Mouse (Mus musculus): ENCODE measurements at regions not wholly inside any gene's neighbourhood (a gene's known extent, or its start where the extent isn't known, plus 50 kb on each side); places are given as distances from the start of the nearest gene placed in this dataset.

DNA sequence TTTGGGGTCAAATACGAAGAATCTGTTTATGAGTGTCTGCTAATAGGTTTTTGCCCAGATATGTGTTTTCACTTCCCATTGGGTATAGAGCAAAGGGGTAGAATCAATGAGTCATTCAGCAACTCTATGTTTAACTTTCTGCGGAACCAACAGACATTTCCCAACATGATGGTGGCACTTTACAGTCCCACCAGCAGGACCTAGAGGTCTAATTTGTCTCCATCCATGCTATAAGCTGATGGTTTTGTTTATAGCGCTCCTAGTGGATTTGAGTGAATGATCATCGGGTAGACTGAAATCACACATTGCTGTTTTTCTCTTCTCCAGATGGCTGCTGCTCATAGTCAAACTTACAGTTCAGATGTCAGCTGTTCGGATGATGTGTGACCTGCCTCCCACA is 99.7 kb upstream of the Arid5b start:
- ATAC-seq (replicated peaks in 1 of 2; ENCODE audit: insufficient read depth in 1 of 2, low FRiP score in 2 of 2, low TSS enrichment in 1 of 2, low read depth in 1 of 2, poor library complexity in 2 of 2, severe bottlenecking in 2 of 2): no peak

DNA sequence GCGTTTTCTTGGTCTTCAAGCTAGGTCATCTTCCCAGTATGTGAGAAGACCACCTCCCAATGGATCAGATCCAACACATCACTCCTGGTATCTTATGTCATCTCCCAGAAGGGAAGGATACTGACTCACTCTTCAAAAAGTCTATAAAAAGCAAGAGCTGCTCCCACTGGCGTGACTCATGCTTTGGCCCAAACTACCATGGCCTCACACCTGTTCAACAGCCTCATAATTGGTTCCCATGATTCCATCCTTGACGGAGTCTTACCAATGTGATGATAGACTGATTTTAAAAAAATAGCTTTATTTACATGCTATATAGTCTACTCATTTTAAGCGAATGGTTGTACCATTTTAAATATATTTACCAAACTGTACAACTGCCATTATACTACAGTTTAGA is 98.9 kb upstream of the Arid5b start:
- no peak for ATAC-seq (replicated peaks in 1 of 2; ENCODE audit: insufficient read depth in 1 of 2, low FRiP score in 2 of 2, low TSS enrichment in 1 of 2, low read depth in 1 of 2, poor library complexity in 2 of 2, severe bottlenecking in 2 of 2)

DNA sequence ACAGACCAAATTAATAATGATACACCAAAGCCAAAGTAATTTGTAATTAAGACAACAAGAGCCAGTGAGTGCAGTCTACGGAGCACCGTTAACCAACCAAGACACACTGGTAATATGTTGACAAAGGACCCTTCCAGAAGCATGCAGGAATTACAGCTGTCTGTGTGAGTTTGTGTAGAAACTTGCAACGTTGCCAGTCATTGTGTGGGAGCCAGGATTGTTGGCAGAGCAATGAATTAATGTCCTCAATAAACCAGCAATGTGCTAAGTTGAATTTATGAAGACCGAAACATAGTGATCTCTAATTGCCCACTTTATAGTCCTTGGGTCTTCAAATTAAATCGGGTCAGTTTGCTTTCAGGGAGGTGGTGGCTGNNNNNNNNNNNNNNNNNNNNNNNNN is 95.3 kb upstream of the Arid5b start:
- no peak for ATAC-seq (replicated peaks in 1 of 2; ENCODE audit: insufficient read depth in 1 of 2, low FRiP score in 2 of 2, low TSS enrichment in 1 of 2, low read depth in 1 of 2, poor library complexity in 2 of 2, severe bottlenecking in 2 of 2)

DNA sequence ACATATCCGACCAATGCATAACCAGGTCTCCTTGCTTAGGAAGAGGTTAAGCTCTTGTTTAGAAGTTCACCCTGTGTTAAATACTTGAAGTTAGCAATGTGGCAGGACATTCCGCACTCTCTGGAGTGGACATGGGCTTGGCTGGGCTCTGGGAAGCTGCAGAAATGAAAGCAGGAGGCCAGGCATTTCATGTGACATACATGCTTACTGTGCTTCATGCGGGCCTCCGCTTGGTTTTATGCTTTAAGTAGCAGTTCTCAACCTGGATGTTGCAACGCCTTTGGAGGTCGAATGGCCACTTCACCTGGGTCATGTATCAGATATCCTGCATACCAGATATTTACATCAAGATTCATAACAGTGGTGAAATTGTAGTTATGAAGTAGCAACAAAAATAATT is 93.2 kb upstream of the Arid5b start:
- no peak for ATAC-seq (replicated peaks in 1 of 2; ENCODE audit: insufficient read depth in 1 of 2, low FRiP score in 2 of 2, low TSS enrichment in 1 of 2, low read depth in 1 of 2, poor library complexity in 2 of 2, severe bottlenecking in 2 of 2)

DNA sequence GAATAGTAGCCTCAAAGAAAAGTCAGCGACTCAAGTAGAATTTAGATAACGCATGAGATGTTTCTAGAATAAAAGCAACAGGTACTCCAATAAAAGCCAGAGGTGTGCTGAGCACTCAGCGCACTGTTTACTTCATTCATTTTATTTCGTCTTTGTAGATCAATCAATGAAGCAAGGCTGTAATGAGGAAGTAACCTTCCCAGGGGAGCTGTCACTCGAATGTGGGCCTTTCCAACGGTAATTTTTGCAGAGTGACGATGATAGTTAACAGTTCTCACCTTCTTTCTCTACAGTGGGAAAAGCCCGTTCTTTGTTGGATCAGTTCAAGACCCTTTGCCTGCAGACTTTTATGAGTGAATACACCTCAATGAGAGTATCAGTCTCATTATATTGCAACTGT is 92.4 kb upstream of the Arid5b start:
- no peak for ATAC-seq (replicated peaks in 1 of 2; ENCODE audit: insufficient read depth in 1 of 2, low FRiP score in 2 of 2, low TSS enrichment in 1 of 2, low read depth in 1 of 2, poor library complexity in 2 of 2, severe bottlenecking in 2 of 2)

DNA sequence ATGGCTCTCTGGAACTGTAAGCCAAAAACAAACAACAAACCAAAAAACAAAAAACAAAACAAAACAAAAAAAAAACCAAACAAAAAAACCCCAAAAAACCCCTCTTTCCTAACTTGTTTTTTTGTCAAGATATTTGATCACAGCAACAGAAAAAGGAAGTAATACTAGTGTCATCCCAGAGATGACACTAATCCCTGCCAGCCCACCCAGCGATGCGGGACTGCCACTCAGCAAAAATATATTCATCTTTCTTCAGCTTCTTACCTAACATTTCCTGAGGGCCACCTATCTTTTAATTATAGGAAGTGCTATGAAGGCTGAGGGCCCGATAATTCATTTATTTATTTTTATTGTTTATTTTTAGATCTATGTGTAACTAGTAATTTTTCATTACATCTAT is 88.3 kb upstream of the Arid5b start:
- no peak for ATAC-seq (replicated peaks in 1 of 2; ENCODE audit: insufficient read depth in 1 of 2, low FRiP score in 2 of 2, low TSS enrichment in 1 of 2, low read depth in 1 of 2, poor library complexity in 2 of 2, severe bottlenecking in 2 of 2)

DNA sequence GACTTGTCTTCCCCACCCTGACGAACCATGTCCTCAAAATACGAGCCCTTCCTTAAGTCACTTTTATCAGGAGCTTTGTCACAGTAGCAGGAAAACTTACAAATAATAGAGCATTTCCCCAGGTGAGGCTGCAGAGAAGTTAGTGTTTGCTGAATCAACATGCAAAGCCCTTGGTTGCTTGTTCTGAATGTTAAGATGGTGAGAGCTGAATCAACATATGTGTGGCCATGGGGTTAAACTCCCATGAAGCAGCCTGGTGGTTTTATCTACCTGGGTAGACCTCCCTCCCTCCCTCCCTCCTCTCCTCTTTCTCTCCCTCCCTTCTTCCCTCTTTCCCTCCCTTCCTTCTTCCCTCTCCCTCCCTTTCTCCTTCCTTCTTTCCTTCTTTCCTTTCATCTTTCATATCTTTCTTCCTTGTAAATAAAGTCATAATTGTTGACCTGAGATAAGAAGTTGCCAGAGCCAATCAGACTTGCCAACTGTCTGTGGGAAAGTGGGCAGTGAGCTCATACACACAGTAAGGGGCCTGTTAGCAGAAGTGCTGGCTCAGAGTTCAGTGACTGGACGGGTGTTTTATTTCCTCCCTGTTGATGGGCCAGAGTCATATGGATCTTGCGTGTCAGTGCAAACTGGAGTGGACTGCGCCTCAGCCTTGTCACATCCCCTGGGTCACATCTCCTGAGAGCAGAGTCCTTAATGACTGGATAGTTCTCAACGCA is 82.4 kb upstream of the Arid5b start:
- ATAC-seq (replicated peaks in 1 of 2; ENCODE audit: insufficient read depth in 1 of 2, low FRiP score in 2 of 2, low TSS enrichment in 1 of 2, low read depth in 1 of 2, poor library complexity in 2 of 2, severe bottlenecking in 2 of 2): no peak

DNA sequence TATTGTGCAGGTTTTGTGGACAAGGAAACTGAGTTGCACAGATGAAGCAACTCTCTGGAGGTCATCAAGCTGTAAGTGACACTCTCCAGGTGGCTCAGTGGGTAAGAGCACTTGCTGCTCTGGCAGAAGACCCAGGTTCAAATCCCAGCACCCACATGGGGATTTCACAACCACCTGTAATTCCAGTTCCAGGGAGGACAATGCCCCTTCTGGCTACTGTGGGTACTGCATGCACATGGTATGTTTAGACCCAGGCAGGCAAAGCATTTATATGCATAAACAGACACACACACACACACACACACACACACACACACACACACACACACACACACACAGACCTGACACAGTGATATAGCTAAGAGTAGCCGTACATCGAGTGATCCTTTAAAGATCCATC is 80.6 kb upstream of the Arid5b start:
- no peak for ATAC-seq (replicated peaks in 1 of 2; ENCODE audit: insufficient read depth in 1 of 2, low FRiP score in 2 of 2, low TSS enrichment in 1 of 2, low read depth in 1 of 2, poor library complexity in 2 of 2, severe bottlenecking in 2 of 2)

DNA sequence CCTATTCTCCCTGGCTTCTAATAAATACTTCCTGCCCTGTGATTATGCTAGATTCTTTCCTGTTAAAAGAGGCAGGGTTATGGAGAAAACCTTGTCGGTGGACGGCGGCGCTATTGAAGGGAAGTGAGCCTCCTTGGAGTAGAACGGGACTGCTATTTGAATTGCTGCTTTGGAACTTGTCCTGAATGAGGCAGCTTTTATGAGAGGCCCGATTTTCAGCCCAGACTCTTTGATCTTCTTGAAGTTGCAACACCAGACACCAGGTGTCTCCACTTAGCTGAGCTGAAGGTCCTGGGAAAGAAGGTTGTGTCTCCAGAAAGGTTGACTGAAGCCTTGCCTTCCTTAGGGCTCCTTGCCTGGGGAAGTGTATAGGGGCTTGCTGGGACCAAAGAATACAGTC is 78.4 kb upstream of the Arid5b start:
- ATAC-seq (replicated peaks in 1 of 2; ENCODE audit: insufficient read depth in 1 of 2, low FRiP score in 2 of 2, low TSS enrichment in 1 of 2, low read depth in 1 of 2, poor library complexity in 2 of 2, severe bottlenecking in 2 of 2): peak; percentile 22 to 48; a peak in 2 of 4 replicates

DNA sequence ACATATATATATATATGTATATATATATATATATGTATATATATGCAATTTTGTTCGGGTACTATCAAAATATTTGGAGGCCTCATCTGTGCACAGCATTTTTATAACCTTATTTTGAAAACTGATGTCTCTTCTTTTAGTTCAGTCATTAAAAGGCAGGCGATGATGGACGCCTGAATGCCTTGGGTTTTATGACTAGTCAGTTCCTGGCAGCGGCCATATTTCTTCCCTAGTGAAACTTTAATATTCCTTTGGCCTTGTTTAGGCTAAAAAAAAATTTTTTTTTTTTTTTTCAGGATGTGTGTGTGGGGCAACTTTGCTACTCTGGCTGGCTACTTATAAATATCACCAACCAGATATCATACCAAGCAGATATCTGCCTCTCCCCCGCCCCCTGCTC is 78.0 kb upstream of the Arid5b start:
- no peak for ATAC-seq (replicated peaks in 1 of 2; ENCODE audit: insufficient read depth in 1 of 2, low FRiP score in 2 of 2, low TSS enrichment in 1 of 2, low read depth in 1 of 2, poor library complexity in 2 of 2, severe bottlenecking in 2 of 2)

DNA sequence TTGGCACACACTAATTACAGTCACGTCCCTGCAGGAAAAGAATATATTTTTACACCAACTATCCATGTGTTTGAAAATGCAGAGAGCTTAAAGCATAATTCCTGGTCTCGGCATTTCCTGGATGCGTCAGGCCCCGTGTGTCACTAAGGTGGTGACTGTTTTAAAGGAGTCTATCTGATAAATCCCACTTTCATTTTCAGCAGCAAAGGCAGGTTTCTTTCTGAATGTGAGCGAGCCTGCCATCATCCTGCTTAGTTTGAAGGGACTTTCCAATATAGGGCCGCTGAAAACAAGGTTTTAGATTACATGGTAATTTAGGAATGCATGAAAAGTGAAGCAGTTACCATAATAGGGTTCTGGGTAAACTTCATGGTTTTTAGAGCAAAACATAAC is 77.5 kb upstream of the Arid5b start:
- ATAC-seq (replicated peaks in 1 of 2; ENCODE audit: insufficient read depth in 1 of 2, low FRiP score in 2 of 2, low TSS enrichment in 1 of 2, low read depth in 1 of 2, poor library complexity in 2 of 2, severe bottlenecking in 2 of 2): no peak

DNA sequence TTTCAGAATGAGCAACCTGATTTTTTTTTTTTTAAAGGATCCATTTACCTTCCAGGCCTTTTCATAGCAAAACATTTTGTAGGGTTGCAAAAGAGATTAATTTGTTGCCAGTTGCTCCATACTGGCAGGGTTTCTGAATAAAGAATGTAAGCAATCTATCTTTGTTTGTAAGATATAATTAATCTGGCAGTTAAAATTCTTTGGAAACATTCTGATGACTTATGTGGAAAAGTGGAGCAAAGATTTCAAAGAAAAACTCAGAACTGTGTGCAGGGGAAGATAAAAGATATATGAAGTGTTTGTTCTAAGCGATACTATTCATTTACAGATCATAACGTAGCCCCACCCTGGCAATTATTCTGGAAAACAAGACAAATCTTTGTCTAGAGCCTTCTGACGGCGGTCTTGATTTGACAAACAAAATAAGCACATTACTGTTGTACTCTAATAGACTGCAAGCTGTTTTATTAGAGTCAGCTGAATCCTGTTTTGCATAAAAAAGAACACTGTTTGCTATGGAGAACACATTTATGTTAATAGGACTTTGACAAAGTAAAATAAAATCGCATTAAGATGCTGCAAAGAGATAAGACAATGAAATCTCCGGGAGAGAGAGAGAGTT is 77.0 kb upstream of the Arid5b start:
- no peak for ATAC-seq (replicated peaks in 1 of 2; ENCODE audit: insufficient read depth in 1 of 2, low FRiP score in 2 of 2, low TSS enrichment in 1 of 2, low read depth in 1 of 2, poor library complexity in 2 of 2, severe bottlenecking in 2 of 2)

DNA sequence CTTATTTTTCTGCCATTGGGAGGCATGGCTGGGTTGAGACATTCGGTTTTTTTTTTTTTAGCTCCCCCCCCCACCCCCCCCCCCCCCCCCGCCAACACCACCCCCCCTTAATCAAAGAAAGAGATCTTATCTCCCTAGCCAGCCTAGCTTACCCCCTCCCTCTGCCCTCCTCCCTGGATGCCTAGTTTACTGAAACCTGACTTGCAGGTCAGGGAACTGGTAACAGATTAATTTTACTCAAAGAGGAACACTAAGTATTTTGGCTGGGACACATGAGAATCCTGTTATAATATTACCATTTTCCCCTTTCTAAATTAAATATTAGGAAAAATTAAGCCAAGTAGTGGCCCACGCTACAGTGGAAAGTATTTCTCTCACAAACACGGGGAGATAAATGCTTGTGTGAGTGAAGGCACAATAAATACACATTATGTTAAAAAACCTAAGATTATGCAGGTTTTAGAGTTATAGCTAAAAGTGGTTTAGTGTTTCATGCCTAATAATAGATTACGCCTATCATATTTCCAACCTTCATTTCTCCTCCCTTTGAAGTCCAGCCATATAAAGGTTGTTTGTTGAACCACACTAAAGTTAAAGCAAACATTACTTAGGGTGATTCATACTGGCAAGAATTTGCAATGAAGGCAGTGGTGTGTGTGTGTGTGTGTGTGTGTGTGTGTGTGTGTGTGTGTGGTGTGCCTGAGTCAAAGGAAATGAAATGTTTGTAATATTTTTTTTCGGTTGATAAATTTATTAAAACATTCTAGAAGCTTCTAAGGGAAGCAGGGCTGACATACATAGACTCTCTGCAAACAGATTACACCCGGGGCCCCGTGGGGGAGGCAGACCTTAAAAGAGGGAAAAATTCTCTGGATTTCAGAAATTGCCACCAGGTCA is 76.0 kb upstream of the Arid5b start:
- ATAC-seq (replicated peaks in 1 of 2; ENCODE audit: insufficient read depth in 1 of 2, low FRiP score in 2 of 2, low TSS enrichment in 1 of 2, low read depth in 1 of 2, poor library complexity in 2 of 2, severe bottlenecking in 2 of 2): no peak

DNA sequence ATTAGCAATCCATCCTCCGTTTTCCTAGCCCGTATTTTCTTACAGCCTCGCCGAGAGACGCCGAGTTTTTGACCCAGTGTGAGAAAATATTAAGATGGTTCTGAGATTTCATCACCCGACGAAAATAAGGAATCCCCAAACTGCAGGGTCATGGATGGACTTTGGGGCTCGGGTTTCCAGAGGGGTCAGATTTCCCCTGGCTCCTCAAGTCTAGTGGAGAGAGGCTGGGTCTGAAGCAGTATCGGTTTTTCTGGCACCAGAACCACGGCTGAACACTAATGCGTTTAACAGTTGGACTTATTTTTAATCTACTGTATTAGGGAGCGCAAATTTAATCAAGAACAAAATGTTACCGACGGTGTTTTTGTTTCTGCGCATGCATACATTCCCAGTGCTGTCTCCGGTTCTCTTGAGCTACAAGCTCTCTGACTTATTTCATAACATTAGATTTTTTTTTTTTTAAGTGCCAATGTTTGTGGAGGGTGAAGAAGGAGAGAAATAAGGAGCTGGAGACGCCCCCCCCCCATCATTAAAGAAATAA is 75.2 kb upstream of the Arid5b start:
- ATAC-seq (replicated peaks in 1 of 2; ENCODE audit: insufficient read depth in 1 of 2, low FRiP score in 2 of 2, low TSS enrichment in 1 of 2, low read depth in 1 of 2, poor library complexity in 2 of 2, severe bottlenecking in 2 of 2): no peak

DNA sequence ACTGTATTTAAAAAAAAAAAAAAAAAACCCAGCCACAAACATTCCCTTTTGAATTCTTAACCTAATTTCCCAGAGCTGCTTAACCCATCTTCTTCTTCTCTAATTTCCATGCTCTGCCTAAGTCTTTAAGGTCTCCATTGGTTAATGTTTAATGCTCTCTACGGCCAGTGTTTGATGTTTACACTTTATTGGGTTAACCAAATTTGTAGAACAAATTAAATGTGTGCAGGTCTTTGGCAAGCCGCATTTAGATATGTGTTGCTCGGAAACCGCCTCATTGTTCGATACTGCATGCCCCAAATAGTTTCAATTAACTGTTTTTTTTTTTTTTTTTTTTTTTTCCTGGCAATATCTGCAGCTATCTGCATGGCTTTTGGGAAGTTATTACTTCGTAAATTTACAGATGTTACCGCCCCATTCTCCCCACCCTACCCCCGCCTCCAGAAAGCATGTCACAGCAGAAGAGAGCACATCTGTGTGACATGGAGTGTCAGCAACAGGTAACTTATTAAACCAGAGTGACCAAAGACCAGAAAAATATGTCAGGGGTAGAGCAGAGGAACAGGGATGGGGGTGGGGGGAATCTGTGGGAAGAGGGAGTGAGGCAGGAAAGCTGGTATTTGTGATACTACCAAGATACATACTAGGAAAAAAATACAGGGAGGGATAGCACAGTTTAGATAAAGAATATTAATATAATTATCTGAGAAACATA is 73.5 kb upstream of the Arid5b start:
- no peak for ATAC-seq (replicated peaks in 1 of 2; ENCODE audit: insufficient read depth in 1 of 2, low FRiP score in 2 of 2, low TSS enrichment in 1 of 2, low read depth in 1 of 2, poor library complexity in 2 of 2, severe bottlenecking in 2 of 2)

DNA sequence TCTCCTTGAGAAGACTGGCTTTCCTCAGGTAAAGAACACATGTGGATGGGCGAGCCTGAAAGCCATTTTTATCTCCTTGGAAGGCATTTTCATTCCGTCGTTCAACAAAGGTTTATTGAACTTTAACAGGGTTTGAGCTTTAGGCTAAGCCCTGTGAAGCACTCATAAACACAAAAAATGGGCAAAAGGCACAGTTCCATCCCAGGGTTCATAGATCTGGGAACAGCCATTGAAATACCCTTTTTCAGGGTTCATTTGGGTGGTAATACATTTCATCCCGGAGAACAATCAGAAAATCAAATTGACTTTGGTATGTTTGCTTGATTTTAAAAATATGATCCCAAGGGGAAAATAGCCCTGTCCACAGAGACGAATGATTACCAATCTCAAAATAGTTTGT is 72.9 kb upstream of the Arid5b start:
- no peak for ATAC-seq (replicated peaks in 1 of 2; ENCODE audit: insufficient read depth in 1 of 2, low FRiP score in 2 of 2, low TSS enrichment in 1 of 2, low read depth in 1 of 2, poor library complexity in 2 of 2, severe bottlenecking in 2 of 2)

DNA sequence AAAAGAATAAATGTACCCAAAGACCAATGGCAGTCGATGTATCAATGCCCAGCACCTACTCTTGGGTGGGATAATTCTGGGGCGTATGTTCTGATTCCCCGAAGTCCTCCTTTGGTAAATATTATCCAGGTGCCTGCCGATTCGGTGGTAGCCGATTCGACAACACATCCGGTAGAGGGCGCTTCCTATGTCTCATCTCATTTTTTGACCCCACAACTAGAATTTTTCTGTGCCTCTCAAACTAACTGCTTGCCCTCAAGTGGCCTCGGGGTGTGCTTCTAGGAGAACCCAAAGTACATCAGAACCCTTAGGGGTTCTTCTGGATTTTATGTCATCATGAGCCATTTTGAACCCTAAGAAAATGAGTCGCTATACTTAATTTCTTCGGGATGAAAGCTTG is 72.3 kb upstream of the Arid5b start:
- ATAC-seq (replicated peaks in 1 of 2; ENCODE audit: insufficient read depth in 1 of 2, low FRiP score in 2 of 2, low TSS enrichment in 1 of 2, low read depth in 1 of 2, poor library complexity in 2 of 2, severe bottlenecking in 2 of 2): no peak

DNA sequence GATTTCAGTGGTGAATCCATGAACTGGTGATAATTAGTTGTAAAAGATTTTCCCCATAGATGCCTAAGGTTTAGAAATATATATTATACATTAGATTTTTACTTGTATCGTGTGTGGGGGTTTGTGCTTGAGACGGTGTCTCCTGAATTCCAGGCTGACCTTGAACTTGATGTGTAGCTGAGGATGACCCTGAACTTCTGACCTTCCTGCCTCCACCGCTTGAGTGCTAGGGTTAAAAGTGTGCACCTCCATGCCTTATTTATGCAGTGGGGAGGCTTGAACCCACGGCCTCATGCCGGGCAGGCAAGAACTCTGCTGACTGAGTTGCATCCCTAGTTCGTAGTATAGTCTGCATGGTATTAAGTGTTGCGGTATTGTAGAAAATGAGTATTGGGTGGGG is 69.3 kb upstream of the Arid5b start:
- no peak for ATAC-seq (replicated peaks in 1 of 2; ENCODE audit: insufficient read depth in 1 of 2, low FRiP score in 2 of 2, low TSS enrichment in 1 of 2, low read depth in 1 of 2, poor library complexity in 2 of 2, severe bottlenecking in 2 of 2)

Measured in hematopoietic stem cell, adult 5-6 weeks (primary cell).